Mouse (Mus musculus): ENCODE measurements at regions not wholly inside any gene's neighbourhood (a gene's known extent, or its start where the extent isn't known, plus 50 kb on each side); places are given as distances from the start of the nearest gene placed in this dataset.

DNA sequence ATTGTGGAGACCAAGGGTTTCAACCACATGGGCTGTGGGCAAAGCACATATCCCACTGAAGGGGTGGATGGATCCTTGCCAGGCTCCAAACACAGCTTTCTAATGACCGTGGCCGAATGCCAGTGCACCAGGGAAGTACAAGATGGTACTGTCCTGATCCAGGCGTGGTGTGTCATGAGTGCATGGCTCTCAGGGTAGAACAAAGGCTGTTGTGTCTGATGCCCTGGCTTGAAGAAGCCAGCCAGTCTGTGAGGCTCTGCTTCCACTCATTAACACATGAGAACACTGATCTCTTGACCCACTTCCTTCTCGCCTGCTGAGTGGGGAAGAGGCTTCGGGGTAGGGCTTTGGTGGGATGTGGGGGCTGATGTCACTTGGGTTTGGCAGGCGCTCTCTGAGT, 330.7 kb downstream of the Med13l start:
- TF ChIP-seq CTCF (IDR thresholded peaks at IDR 0.05; ENCODE audit: control insufficient read depth, insufficient read depth, insufficient replicate concordance, low read depth, low read length), result no peak
- no peak for TF ChIP-seq POLR2A (IDR thresholded peaks at IDR 0.05; ENCODE audit: control insufficient read depth, low read depth, low read length)
